Mouse (Mus musculus) forebrain, embryonic 12.5 days (tissue): ENCODE measurements around the gene Aph1a. TPM values are rescaled to one million over a fixed set of nuclear protein-coding genes. Genes with fewer than 3 reads are reported as not detected.

Experiments used
- ATAC-seq: fragments of 200-750 bp; cut with Nextera tagmentation; 2 replicates; pipeline ENCODE4 v1.8.0; 2017; ENCODE audit warnings: moderate TSS enrichment; ENCODE audit not compliant: low FRiP score
- H3K27ac ChIP-seq: fragments of 300-500 bp; sonication (generic); 2 replicates; pipeline ENCODE4 v1.5.1; 2016; ENCODE audit warnings: mild to moderate bottlenecking
- H3K27me3 ChIP-seq: fragments of 300-500 bp; sonication (generic); 2 replicates; pipeline ENCODE4 v1.6.1; 2016; ENCODE audit warnings: mild to moderate bottlenecking
- H3K36me3 ChIP-seq: fragments of 300-500 bp; sonication (generic); replicated peaks from 2 replicates; pipeline ENCODE4 v1.6.1; 2016; ENCODE audit warnings: mild to moderate bottlenecking
- H3K4me1 ChIP-seq: fragments of 300-500 bp; sonication (generic); 2 replicates; pipeline ENCODE4 v1.6.1; 2016
- H3K4me2 ChIP-seq: fragments of 300-500 bp; sonication (generic); 2 replicates; pipeline ENCODE4 v1.6.1; 2016; ENCODE audit warnings: mild to moderate bottlenecking, moderate library complexity
- H3K4me3 ChIP-seq: fragments of 300-500 bp; sonication (generic); replicated peaks from 2 replicates; pipeline ENCODE4 v1.5.1; 2016; ENCODE audit warnings: mild to moderate bottlenecking
- H3K9ac ChIP-seq: fragments of 300-500 bp; sonication (generic); 2 replicates; pipeline ENCODE4 v1.6.1; 2016; ENCODE audit warnings: mild to moderate bottlenecking
- H3K9me3 ChIP-seq: fragments of 300-500 bp; sonication (generic); 2 replicates; pipeline ENCODE4 v1.6.1; 2016
- WGBS: fragments of 180-500 bp; shearing (Covaris S2); methylation state at CpG from one replicate; pipeline ENCODE4 v1.1.7; 2016; 5-methylcytosine and 5-hydroxymethylcytosine counted together
- polyA plus RNA-seq: library from polyadenylated mRNA; unstranded; fragments of >200 nt; fragmentation: Nextera tagmentation; extraction: Ambion mirVana; gene quantifications from 2 replicates; pipeline ENCODE4 v1.2.1, GENCODE M21; 2016

The Aph1a gene
- polyA plus RNA-seq, 1 experiment from 2014 or later = 37.5 TPM

DNA sequence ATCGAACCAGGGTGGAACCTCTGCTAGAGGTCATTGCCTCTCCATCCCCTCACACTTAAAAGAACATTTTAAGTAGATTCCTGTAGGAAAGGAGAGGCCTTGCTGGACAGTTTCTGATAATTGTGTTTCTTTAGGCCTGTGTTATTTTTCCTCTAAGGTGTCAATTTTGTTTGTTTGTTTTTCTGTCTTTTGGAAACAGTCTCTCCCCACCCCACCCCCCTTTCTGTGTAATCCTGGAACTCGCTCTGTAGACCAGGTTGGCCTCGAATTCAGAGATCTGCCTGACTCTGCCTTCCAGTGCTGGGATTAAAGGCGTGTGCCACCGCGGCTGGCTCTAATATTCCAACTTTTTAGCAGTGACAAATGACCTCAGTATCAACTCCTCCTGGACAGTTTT lies 34.5 kb downstream of the Aph1a start:
- no peaks in the 10 kb centered on the region for H3K9me3 ChIP-seq
- peaks cover 24% of the 10 kb centered on the region for H3K4me1 ChIP-seq
- peak overlapping the region; percentile 59 for H3K4me2 ChIP-seq
- H3K27me3 ChIP-seq = no peaks in the 10 kb centered on the region
- H3K9ac ChIP-seq = peak overlapping the region; percentile 58
- WGBS = 79% methylated on average over 6 of the region's 6 CpGs
- H3K4me3 ChIP-seq = peak overlapping the region; percentile 85
- ATAC-seq = no peak
- H3K27ac ChIP-seq = peak overlapping the region; percentile 91
- peaks cover 2% of the 10 kb centered on the region; the same call in 1 of the 2 replicates for H3K36me3 ChIP-seq

- Histone ChIP-seq H3K36me3 (peaks cover 8% of the 10 kb centered on the region), H3K4me2 (peak within 1 kb of the TSS; percentile 69), H3K9me3 (no peaks in the 10 kb centered on the region), H3K27me3 (no peaks in the 10 kb centered on the region), H3K4me3 (peak within 1 kb of the TSS; percentile 85), H3K4me1 (peaks cover 24% of the 10 kb centered on the region), H3K27ac (peak within 1 kb of the TSS; percentile 91), H3K9ac (peak within 1 kb of the TSS; percentile 98)
- ATAC-seq = peak; percentile 100
- under 1% methylated on average over 47 of the region's 49 CpGs for WGBS
These were observed 35.1 kb downstream of the Aph1a start, which contains the start of gene Anp32e for GRCm38 (mm10) chr3:95928658-95929503. Gene Anp32e, plus strand, starts transcription at chr3:95929246.

DNA sequence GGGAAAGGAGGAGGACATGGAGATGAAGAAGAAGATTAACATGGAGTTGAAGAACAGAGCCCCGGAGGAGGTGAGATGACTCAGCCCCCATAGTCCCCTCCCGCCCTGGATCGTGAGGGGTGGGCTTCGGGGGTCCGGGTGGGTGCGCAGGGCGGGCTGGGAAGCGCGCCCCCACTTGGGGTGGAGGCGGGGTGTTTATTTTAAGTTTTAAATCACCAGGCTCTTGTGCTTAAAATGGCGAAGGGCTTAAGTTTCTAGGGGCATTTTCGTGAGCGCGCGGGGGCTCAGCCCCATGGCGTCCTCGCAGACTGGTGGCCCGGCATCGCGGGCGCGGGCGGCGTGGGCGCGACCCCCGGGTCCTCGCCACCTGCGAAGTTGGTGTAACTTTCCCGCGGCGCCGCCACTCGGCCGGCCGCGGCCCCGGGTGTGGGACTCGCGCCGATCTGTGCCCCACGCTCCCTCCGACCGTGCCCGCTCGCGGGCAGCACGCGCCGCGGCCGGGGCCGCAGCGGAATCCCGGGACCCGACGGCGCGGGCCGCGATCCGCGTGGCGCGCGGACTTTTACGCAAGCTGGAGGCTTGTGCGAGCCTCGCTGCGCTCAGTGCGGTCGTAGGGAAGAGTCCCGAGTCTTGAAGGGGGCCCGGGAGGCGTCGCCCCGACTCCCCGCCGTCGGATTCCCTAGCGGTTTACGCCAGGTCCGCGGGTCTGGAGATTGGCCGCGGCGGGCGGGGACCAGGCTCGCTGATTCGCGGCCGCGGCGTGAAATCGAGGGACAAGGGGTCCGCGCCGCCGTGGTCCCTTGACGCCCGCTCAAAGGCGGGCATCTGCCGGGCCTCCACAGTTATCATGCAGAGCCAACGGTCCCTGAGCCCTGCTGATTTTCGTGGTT lies 36.1 kb downstream of the Aph1a start:
- ATAC-seq = peak; percentile 41
- WGBS = under 1% methylated on average over 98 of the region's 105 CpGs
- Histone ChIP-seq H3K4me3 (peak overlapping the region; percentile 85), H3K9ac (peak overlapping the region; percentile 98), H3K4me1 (peaks cover 24% of the 10 kb centered on the region), H3K9me3 (no peaks in the 10 kb centered on the region), H3K27ac (peak overlapping the region; percentile 89), H3K4me2 (peak overlapping the region; percentile 69), H3K36me3 (peaks cover 17% of the 10 kb centered on the region), H3K27me3 (no peaks in the 10 kb centered on the region)

GRCm38 (mm10) chr3:95930471-95930789 lies 36.7 kb downstream of the Aph1a start:
- Histone ChIP-seq H3K4me1 (peaks cover 24% of the 10 kb centered on the region), H3K4me3 (peak overlapping the region; percentile 85)

DNA sequence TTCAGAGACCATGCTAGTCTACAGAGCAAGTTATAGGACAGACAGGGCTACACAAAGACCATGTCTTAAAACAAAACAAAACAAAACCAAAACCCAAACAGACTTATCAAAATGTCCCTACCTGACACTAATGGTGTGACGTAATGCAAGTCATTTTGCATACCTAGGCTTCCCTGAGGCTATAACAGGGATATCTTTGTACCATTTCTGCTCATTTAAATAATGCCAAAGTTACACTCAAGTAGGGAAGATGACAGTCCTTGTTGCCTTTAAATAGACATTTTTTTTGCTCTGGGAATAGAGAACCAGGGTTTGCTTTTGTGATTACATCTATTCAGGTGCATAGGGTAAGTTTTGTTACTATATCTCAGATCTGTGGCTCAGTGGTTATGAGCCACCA lies 37.7 kb downstream of the Aph1a start:
- Histone ChIP-seq H3K4me3 (no peak overlapping the region), H3K27me3 (no peaks in the 10 kb centered on the region), H3K27ac (no peak overlapping the region), H3K9me3 (no peaks in the 10 kb centered on the region), H3K9ac (no peak overlapping the region), H3K36me3 (peaks cover 25% of the 10 kb centered on the region), H3K4me2 (peak overlapping the region; percentile 69), H3K4me1 (peaks cover 24% of the 10 kb centered on the region)
- ATAC-seq = no peak
- WGBS = 79% methylated on average over 1 of the region's 1 CpGs

More at GRCm38 (mm10) chr3:95930471-95930789, 36.7 kb downstream of the Aph1a start:
- Histone ChIP-seq H3K27me3 (no peaks in the 10 kb centered on the region), H3K9ac (peak overlapping the region; percentile 98), H3K4me2 (peak overlapping the region; percentile 69), H3K27ac (peak overlapping the region; percentile 89), H3K9me3 (no peaks in the 10 kb centered on the region), H3K36me3 (peaks cover 22% of the 10 kb centered on the region)
- ATAC-seq = no peak
- WGBS = 4% methylated on average over 5 of the region's 5 CpGs

DNA sequence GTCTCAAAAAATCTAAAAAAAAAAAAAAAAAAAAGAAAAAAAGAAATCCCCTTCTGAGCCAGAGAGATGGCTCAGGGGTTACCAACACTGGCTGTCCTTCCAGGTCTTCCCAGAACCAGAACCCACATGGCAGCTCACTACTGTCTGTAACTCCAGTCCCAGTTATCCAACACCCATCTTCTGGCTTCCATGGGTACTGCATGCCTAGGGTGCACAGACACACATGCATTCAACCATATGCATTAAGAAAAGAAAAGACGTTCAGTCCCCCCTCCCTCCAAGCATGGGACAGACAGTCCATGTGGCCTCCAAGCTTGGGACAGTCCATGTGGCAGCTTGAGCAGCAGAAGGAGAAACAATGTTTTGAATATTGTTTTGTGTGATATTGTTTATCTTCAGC lies 38.4 kb downstream of the Aph1a start:
- no peak overlapping the region for H3K4me3 ChIP-seq
- no peak for ATAC-seq

GRCm38 (mm10) chr3:95932566-95932965 lies 38.8 kb downstream of the Aph1a start:
- Histone ChIP-seq H3K36me3 (peaks cover 36% of the 10 kb centered on the region), H3K4me1 (peaks cover 24% of the 10 kb centered on the region), H3K27me3 (no peaks in the 10 kb centered on the region), H3K9me3 (no peaks in the 10 kb centered on the region), H3K9ac (0 out of 2 replicates have a peak overlapping the region, but pooled peaks have one; percentile 21), H3K4me2 (peak overlapping the region; percentile 21), H3K4me3 (no peak overlapping the region), H3K27ac (no peak overlapping the region)
- WGBS = 92% methylated on average over 7 of the region's 7 CpGs
- ATAC-seq = no peak

More for the DNA sequence above, 38.4 kb downstream of the Aph1a start:
- 0 out of 2 replicates have a peak overlapping the region, but pooled peaks have one; percentile 21 for H3K9ac ChIP-seq
- WGBS = 52% methylated on average over 1 of the region's 1 CpGs
- H3K4me2 ChIP-seq = peak overlapping the region; percentile 21
- H3K9me3 ChIP-seq = no peaks in the 10 kb centered on the region
- peaks cover 24% of the 10 kb centered on the region for H3K4me1 ChIP-seq
- H3K36me3 ChIP-seq = peaks cover 32% of the 10 kb centered on the region
- H3K27ac ChIP-seq = no peak overlapping the region
- H3K27me3 ChIP-seq = no peaks in the 10 kb centered on the region

GRCm38 (mm10) chr3:95933111-95933750 lies 39.5 kb downstream of the Aph1a start:
- WGBS = 97% methylated on average over 7 of the region's 7 CpGs
- Histone ChIP-seq H3K4me2 (no peak overlapping the region), H3K9ac (no peak overlapping the region), H3K36me3 (peaks cover 43% of the 10 kb centered on the region), H3K9me3 (no peaks in the 10 kb centered on the region), H3K27me3 (no peaks in the 10 kb centered on the region), H3K4me1 (peaks cover 24% of the 10 kb centered on the region), H3K4me3 (no peak overlapping the region), H3K27ac (no peak overlapping the region)
- no peak for ATAC-seq

GRCm38 (mm10) chr3:95934448-95934847 lies 40.7 kb downstream of the Aph1a start:
- Histone ChIP-seq H3K4me3 (no peak overlapping the region), H3K27ac (no peak overlapping the region), H3K36me3 (peaks cover 55% of the 10 kb centered on the region), H3K9me3 (no peaks in the 10 kb centered on the region), H3K27me3 (no peaks in the 10 kb centered on the region), H3K4me2 (no peak overlapping the region), H3K9ac (no peak overlapping the region), H3K4me1 (peaks cover 24% of the 10 kb centered on the region)
- 97% methylated on average over 1 of the region's 1 CpGs for WGBS
- ATAC-seq = no peak

- WGBS = 97% methylated on average over 8 of the region's 8 CpGs
- peaks cover 91% of the 10 kb centered on the region for H3K36me3 ChIP-seq
- no peaks in the 10 kb centered on the region for H3K9me3 ChIP-seq
- H3K4me1 ChIP-seq = no peaks in the 10 kb centered on the region
- no peak overlapping the region for H3K4me3 ChIP-seq
- no peak overlapping the region for H3K27ac ChIP-seq
- no peaks in the 10 kb centered on the region for H3K27me3 ChIP-seq
- no peak for ATAC-seq
- no peak overlapping the region for H3K4me2 ChIP-seq
- no peak overlapping the region for H3K9ac ChIP-seq
These were observed 44.4 kb downstream of the Aph1a start for GRCm38 (mm10) chr3:95938217-95938616.

DNA sequence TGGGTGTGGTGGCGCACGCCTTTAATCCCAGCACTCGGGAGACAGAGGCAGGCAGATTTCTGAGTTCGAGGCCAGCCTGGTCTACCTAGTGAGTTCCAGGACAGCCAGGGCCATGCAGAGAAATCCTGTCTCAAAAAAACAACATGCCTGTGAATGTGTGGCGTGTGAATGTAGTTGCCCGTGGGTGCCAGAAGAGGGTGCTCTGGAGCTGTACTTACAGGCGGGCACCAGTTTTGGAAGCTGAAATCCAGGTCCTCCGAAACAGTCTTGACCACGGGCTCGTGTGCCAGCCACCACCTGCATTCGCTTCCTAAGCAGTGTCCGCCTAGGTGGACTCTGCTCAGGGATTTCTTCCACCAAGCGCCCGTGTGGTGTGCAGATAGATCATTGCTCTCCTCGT lies 45.1 kb downstream of the Aph1a start:
- Histone ChIP-seq H3K9ac (no peak overlapping the region), H3K4me2 (no peak overlapping the region), H3K27me3 (no peaks in the 10 kb centered on the region), H3K27ac (no peak overlapping the region), H3K4me3 (no peak overlapping the region), H3K4me1 (no peaks in the 10 kb centered on the region), H3K9me3 (no peaks in the 10 kb centered on the region), H3K36me3 (peaks cover 88% of the 10 kb centered on the region)
- no peak for ATAC-seq
- WGBS = 93% methylated on average over 15 of the region's 15 CpGs

DNA sequence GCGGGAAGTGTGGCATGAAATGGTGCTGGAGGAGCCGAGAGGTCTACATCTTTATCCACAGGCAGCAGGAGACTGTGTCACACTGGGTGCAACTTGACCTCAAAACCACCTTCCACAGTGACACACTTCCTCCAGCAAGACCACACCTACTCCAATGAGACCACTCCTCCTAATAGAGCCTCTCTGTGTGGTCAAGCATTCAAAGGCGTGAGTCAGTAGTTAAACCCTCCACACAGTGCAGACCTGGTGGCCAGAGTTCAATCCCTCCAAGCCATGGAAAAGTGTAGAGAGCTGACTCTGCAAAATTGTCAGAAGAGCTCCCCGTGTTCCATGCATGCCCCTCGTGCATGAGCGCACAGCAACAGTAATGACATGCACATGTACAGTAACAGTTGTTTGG lies 49.0 kb downstream of the Aph1a start:
- Histone ChIP-seq H3K36me3 (peaks cover 81% of the 10 kb centered on the region), H3K4me3 (no peak overlapping the region), H3K27me3 (no peaks in the 10 kb centered on the region), H3K4me2 (no peak overlapping the region), H3K27ac (no peak overlapping the region), H3K9me3 (no peaks in the 10 kb centered on the region), H3K4me1 (no peaks in the 10 kb centered on the region), H3K9ac (no peak overlapping the region)
- WGBS = 87% methylated on average over 6 of the region's 6 CpGs
- no peak for ATAC-seq
